Mouse (Mus musculus): ENCODE measurements around the gene Usmg5.

DNA sequence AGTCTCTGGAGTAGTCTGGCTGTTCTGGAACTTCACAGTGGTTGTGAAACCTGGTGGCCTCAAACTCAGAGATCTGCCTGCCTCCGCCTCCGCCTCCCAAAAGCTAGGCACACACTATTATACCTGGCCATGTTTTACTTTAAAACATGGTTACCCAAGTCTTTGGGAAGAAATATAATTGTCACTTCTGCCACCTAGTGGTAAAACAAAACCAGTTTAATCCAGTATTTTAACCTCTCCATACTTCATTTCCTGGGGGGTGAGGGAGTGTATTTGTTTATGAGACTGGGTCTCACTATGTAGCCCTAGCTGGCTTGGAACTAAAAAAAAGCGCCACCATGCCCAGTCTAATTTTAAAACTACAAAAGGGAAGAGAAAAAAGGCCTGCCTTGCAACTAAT lies 46.8 kb downstream of the Usmg5 start:
- TF ChIP-seq CTCF (IDR thresholded peaks at IDR 0.05; ENCODE audit: insufficient read depth, low read length) = no peak
- TF ChIP-seq POLR2A (IDR thresholded peaks at IDR 0.05; ENCODE audit: borderline replicate concordance, extremely low read depth, low read depth, low read length) = no peak
